Mouse (Mus musculus): ENCODE data around the gene Igfbp1. TPM values are rescaled to one million over a fixed set of nuclear protein-coding genes. Genes with fewer than 3 reads are reported as not detected.

Igfbp1 gene
- total and polyA plus RNA-seq, 2 experiments, result 17.1 to 89.1 TPM

- peak overlapping the region; percentile 75 for H3K4me3 ChIP-seq (ENCODE audit: insufficient read depth, low read depth, low read length)
- peaks cover 25% of the 10 kb centered on the region for H3K4me1 ChIP-seq (ENCODE audit: control insufficient read depth, insufficient read depth, low read length)
- H3K27me3 ChIP-seq (ENCODE audit: control insufficient read depth, insufficient read depth, low read length), result no peaks in the 10 kb centered on the region
- peak; percentile 57 for DNase-seq (ENCODE audit: extremely low read depth, low read depth, low spot score)
- 0 out of 2 replicates have a peak, but pooled peaks have one; percentile 40 for TF ChIP-seq POLR2A (IDR thresholded peaks at IDR 0.05; ENCODE audit: extremely low read depth, insufficient read depth, low read length)
- TF ChIP-seq CTCF (IDR thresholded peaks at IDR 0.05; ENCODE audit: low read depth, low read length), result 0 out of 2 replicates have a peak, but pooled peaks have one; percentile 13
- H3K79me2 ChIP-seq (ENCODE audit: control insufficient read depth, insufficient read depth, low read length), result no peaks in the 10 kb centered on the region
- H3K27ac ChIP-seq (replicated peaks; ENCODE audit: insufficient read depth, low read depth, low read length), result peak overlapping the region; percentile 86
- peak overlapping the region; percentile 90 for H3K9ac ChIP-seq (ENCODE audit: low read depth, low read length)
- H3K36me3 ChIP-seq (ENCODE audit: control insufficient read depth, insufficient read depth, low read length), result peaks cover 21% of the 10 kb centered on the region
- WGBS, result 18% methylated on average over 19 of the region's 19 CpGs
These were observed 424 bp downstream of the Igfbp1 start for GRCm38 (mm10) chr11:7198006-7198405.

GRCm38 (mm10) chr11:7198481-7199256, 1.1 kb downstream of the Igfbp1 start:
- Histone ChIP-seq H3K79me2 (ENCODE audit: control insufficient read depth, insufficient read depth, low read length) (no peaks in the 10 kb centered on the region), H3K27me3 (ENCODE audit: control insufficient read depth, insufficient read depth, low read length) (no peaks in the 10 kb centered on the region), H3K4me3 (ENCODE audit: insufficient read depth, low read depth, low read length) (peak overlapping the region; percentile 75), H3K9ac (ENCODE audit: low read depth, low read length) (peak overlapping the region; percentile 90), H3K4me1 (ENCODE audit: control insufficient read depth, insufficient read depth, low read length) (peaks cover 20% of the 10 kb centered on the region), H3K27ac (replicated peaks; ENCODE audit: insufficient read depth, low read depth, low read length) (peak overlapping the region; percentile 86), H3K36me3 (ENCODE audit: control insufficient read depth, insufficient read depth, low read length) (peaks cover 21% of the 10 kb centered on the region)
- 0 out of 2 replicates have a peak, but pooled peaks have one; percentile 32 for TF ChIP-seq POLR2A (IDR thresholded peaks at IDR 0.05; ENCODE audit: extremely low read depth, insufficient read depth, low read length)
- TF ChIP-seq CTCF (IDR thresholded peaks at IDR 0.05; ENCODE audit: low read depth, low read length), result no peak
- DNase-seq (ENCODE audit: extremely low read depth, low read depth, low spot score), result no peak
- WGBS, result 19% methylated on average over 10 of the region's 10 CpGs

- peak; percentile 57 for DNase-seq (ENCODE audit: extremely low read depth, low read depth, low spot score)
- H3K79me2 ChIP-seq (ENCODE audit: control insufficient read depth, insufficient read depth, low read length), result no peaks in the 10 kb centered on the region
- no peaks in the 10 kb centered on the region for H3K27me3 ChIP-seq (ENCODE audit: control insufficient read depth, insufficient read depth, low read length)
- H3K9ac ChIP-seq (ENCODE audit: low read depth, low read length), result peak overlapping the region; percentile 42
- WGBS, result 20% methylated on average over 14 of the region's 14 CpGs
- peak overlapping the region; percentile 6; the same call in 1 of the 2 replicates for H3K27ac ChIP-seq (replicated peaks; ENCODE audit: insufficient read depth, low read depth, low read length)
- H3K4me1 ChIP-seq (ENCODE audit: control insufficient read depth, insufficient read depth, low read length), result peaks cover 12% of the 10 kb centered on the region
- H3K36me3 ChIP-seq (ENCODE audit: control insufficient read depth, insufficient read depth, low read length), result peaks cover 21% of the 10 kb centered on the region
- TF ChIP-seq CTCF (IDR thresholded peaks at IDR 0.05; ENCODE audit: low read depth, low read length), result 0 out of 2 replicates have a peak, but pooled peaks have one; percentile 11
- TF ChIP-seq POLR2A (IDR thresholded peaks at IDR 0.05; ENCODE audit: extremely low read depth, insufficient read depth, low read length), result no peak
- H3K4me3 ChIP-seq (ENCODE audit: insufficient read depth, low read depth, low read length), result peak overlapping the region; percentile 75
These were observed 2.3 kb downstream of the Igfbp1 start for GRCm38 (mm10) chr11:7199736-7200392.

GRCm38 (mm10) chr11:7200393-7200783, 2.8 kb downstream of the Igfbp1 start:
- 52% methylated on average over 9 of the region's 9 CpGs for WGBS
- no peaks in the 10 kb centered on the region for H3K79me2 ChIP-seq (ENCODE audit: control insufficient read depth, insufficient read depth, low read length)
- no peaks in the 10 kb centered on the region for H3K27me3 ChIP-seq (ENCODE audit: control insufficient read depth, insufficient read depth, low read length)
- no peak overlapping the region for H3K27ac ChIP-seq (replicated peaks; ENCODE audit: insufficient read depth, low read depth, low read length)
- H3K9ac ChIP-seq (ENCODE audit: low read depth, low read length), result no peak overlapping the region
- H3K4me3 ChIP-seq (ENCODE audit: insufficient read depth, low read depth, low read length), result no peak overlapping the region
- H3K4me1 ChIP-seq (ENCODE audit: control insufficient read depth, insufficient read depth, low read length), result peaks cover 11% of the 10 kb centered on the region
- no peak for DNase-seq (ENCODE audit: extremely low read depth, low read depth, low spot score)
- peaks cover 21% of the 10 kb centered on the region for H3K36me3 ChIP-seq (ENCODE audit: control insufficient read depth, insufficient read depth, low read length)
- TF ChIP-seq POLR2A (IDR thresholded peaks at IDR 0.05; ENCODE audit: extremely low read depth, insufficient read depth, low read length), result no peak
- no peak for TF ChIP-seq CTCF (IDR thresholded peaks at IDR 0.05; ENCODE audit: low read depth, low read length)

- Histone ChIP-seq H3K79me2 (ENCODE audit: control insufficient read depth, insufficient read depth, low read length) (no peaks in the 10 kb centered on the region), H3K27ac (replicated peaks; ENCODE audit: insufficient read depth, low read depth, low read length) (no peak overlapping the region), H3K27me3 (ENCODE audit: control insufficient read depth, insufficient read depth, low read length) (no peaks in the 10 kb centered on the region), H3K4me3 (ENCODE audit: insufficient read depth, low read depth, low read length) (no peak overlapping the region), H3K9ac (ENCODE audit: low read depth, low read length) (no peak overlapping the region), H3K36me3 (ENCODE audit: control insufficient read depth, insufficient read depth, low read length) (peaks cover 21% of the 10 kb centered on the region), H3K4me1 (ENCODE audit: control insufficient read depth, insufficient read depth, low read length) (peaks cover 3% of the 10 kb centered on the region; the same call in 1 of the 2 replicates)
- TF ChIP-seq POLR2A (IDR thresholded peaks at IDR 0.05; ENCODE audit: extremely low read depth, insufficient read depth, low read length) (no peak), CTCF (IDR thresholded peaks at IDR 0.05; ENCODE audit: low read depth, low read length) (no peak)
- 59% methylated on average over 7 of the region's 7 CpGs for WGBS
- no peak for DNase-seq (ENCODE audit: extremely low read depth, low read depth, low spot score)
These were observed 4.6 kb downstream of the Igfbp1 start for GRCm38 (mm10) chr11:7202206-7202605.

Measured in liver, adult 2 months (tissue).